Mouse (Mus musculus): ENCODE data around the gene Ptprs.

DNA sequence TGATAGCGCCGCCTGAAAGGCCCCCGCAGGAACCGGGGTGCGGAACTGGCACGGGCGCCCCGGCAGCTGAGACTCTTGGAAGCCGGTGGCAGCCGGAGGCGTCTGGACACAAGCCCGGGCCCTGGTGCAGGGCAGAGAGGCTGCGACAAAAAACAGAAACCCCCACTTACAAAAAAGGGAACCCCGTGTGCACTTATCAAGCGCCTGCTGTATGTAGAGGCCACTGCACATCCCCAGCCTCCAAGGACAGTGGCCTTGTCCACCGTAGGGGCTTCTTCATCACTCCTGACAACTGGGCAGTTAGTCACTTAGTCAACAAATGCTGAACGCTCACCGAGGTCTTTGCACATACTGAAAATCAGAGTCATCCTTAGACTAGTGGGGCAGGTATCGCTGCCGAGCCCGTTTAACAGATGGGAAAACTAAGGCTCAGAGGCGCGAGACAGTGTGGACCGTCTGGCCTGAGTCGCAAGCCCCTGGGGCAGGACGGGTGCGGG is 34.2 kb upstream of the Ptprs start:
- TF ChIP-seq CTCF (IDR thresholded peaks at IDR 0.05; ENCODE audit: extremely low read depth, insufficient read depth, insufficient read length, insufficient replicate concordance) (no peak), POLR2A (IDR thresholded peaks at IDR 0.05; ENCODE audit: low read depth, low read length) (no peak)

Measured in spleen, adult 2 months (tissue).